Mouse (Mus musculus) brain, adult 2 months (tissue): ENCODE data around the gene Olfr1471.
"Not testable (repeated sequence)": the region's sequence is repeated elsewhere in the genome, so short reads cannot be mapped to it uniquely, and the experiment has no call there.

ENCODE experiments used
- DNase-seq: peaks from one replicate; pipeline ENCODE4 v3.0.0; 2011; ENCODE audit warnings: low read depth, low spot score

Olfr1471 gene

GRCm38 (mm10) chr19:13443109-13443508 is at the start of gene Olfr1471:
Olfr1471 (plus strand) TSS chr19:13443409.
- not testable (repeated sequence) for DNase-seq

GRCm38 (mm10) chr19:13407549-13407948 is 35.7 kb upstream of the Olfr1471 start, which contains the start of gene Olfr1469:
Olfr1469 (plus strand) TSS chr19:13407849.
- no peak for DNase-seq

DNA sequence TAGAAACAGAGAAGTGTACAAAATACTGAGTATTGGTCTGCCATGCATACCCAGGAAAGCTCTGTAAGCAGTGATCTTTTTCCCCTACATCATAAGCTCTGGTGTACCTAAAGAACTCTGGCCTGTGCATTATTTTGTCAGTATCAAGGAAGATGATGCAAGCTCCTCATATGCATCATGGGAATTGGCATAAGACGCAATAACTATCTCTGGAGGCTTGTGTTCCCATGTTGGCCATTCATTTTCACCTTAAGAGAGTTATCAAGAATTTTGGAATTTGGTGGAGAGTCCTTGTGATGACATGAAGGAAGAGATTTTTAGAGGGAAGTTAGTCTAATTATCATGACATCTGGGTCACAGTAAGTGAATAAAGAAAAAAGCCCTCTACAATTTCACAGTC is 12.8 kb downstream of the Olfr1471 start, which contains the start of gene Olfr1472:
Olfr1472 (minus strand) TSS at position 101 of the 400 bp plus-strand sequence.
- no peak for DNase-seq

- not testable (repeated sequence) for DNase-seq
Observed at GRCm38 (mm10) chr19:13469265-13469664, 26.1 kb downstream of the Olfr1471 start, which contains the start of gene Olfr1474. Olfr1474 (plus strand) TSS chr19:13469565.

DNA sequence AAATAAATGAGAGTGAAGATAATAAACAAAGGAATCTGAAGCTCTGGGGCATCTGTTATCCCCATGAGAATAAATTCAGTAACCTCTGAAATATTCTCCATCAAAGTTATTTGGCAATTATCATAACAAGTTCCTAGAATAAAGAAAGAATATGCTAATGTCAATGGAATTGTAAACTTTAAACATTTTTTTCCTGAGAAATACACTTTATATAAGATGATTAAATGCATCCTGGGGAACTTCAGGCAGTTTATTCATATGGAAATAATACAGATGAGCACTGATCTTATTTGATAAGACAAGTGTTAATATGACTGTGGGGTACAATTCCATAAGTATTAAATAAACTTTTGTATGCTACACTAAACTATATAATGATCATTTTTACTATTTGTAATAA is 36.9 kb downstream of the Olfr1471 start, which contains the start of gene Olfr1475:
Olfr1475 (minus strand) TSS at position 101 of the 400 bp plus-strand sequence.
- DNase-seq = no peak

DNA sequence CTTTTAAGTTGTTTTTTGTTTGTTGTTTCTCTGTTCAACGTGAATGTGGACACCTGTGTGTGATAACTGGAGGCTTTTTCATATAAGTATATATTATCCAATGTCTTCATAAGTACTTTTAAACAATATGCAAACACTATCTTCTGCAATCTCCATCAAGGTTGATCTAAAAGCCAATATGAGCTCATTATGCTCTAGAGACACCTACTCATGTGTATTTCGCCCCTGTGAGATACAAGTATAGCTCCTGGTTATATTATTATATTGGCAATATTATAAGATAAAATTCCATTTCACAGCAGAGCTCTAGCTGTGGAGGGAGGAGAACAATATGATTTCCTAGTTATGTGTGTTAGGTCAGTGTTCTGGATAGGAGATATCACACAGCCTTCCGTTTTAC is 57.0 kb downstream of the Olfr1471 start, which contains the start of gene Olfr1477:
Olfr1477 (plus strand) TSS at position 301 of the 400 bp plus-strand sequence.
- no peak for DNase-seq
